14 mouse cellular contexts compared by ENCODE assay signal in genomic region chr4:95055276-95055675, GRCm38 (mm10).
"Had no signal": no experiment of that assay in that cellular context is flagged by ENCODE, and none has a peak within 500 bp of the region (broad histone marks: within the 10 kb centered on the region; RNA-seq: fewer than 3 reads in every experiment).

No protein-coding gene starts in this region.

- H3K4me2 ChIP-seq: midbrain, embryonic 13.5 days had no signal

- H3K36me3 ChIP-seq: limb, embryonic 13.5 days; midbrain, embryonic 13.5 days; neural tube, embryonic 15.5 days had no signal

- H3K27me3 ChIP-seq: limb, embryonic 13.5 days; midbrain, embryonic 13.5 days; neural tube, embryonic 15.5 days had no signal

- H3K9me3 ChIP-seq: limb, embryonic 13.5 days; midbrain, embryonic 13.5 days; neural tube, embryonic 15.5 days had no signal

- ATAC-seq: midbrain, embryonic 13.5 days had no signal

- H3K9ac ChIP-seq: limb, embryonic 13.5 days; liver, embryonic 14.5 days; midbrain, embryonic 13.5 days; neural tube, embryonic 15.5 days had no signal

- H3K4me3 ChIP-seq: limb, embryonic 13.5 days; midbrain, embryonic 13.5 days; neural tube, embryonic 15.5 days had no signal

- H3K27ac ChIP-seq: limb, embryonic 13.5 days; liver, embryonic 14.5 days; midbrain, embryonic 13.5 days had no signal

- DNase-seq: kidney, adult 8-10 months; kidney, postnatal 10 days; kidney, postnatal 4 days; left cerebral cortex, postnatal 4 days; lung, adult 18-20 months; lung, postnatal 10 days; right cerebral cortex, adult 18-20 months; right cerebral cortex, postnatal 25 days; thymus, adult 2 months; thymus, postnatal 25 days had no signal
